Mouse (Mus musculus): ENCODE measurements around the gene Zbtb24.
A peak's percentile ranks its signal among the peaks of the same experiment; 100 is the strongest.

The Zbtb24 gene

GRCm38 (mm10) chr10:41450137-41450670 is at the start of gene Zbtb24:
TSS of gene Zbtb24 (plus strand) at chr10:41450383.
- peak; percentile 98 for DNase-seq (ENCODE audit: low read depth, low spot score)

DNA sequence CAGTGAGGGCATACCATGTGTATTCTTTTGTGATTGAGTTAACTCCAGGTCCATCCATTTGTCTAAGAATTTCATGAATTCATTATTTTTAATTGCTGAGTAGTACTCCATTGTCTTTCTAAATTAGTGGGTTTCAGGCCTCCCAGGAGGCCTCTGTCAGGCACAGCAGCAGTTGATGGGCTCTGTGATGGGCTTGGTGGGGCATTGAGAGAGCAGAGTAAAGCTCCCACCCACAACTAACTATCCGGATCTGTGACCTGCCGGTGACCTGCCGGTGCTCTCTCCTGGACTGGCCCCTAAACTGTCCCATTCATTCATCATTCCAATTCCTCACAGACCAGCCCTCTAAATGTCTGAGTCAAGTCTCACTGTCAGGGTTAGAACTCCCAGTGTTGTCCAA is 49.1 kb upstream of the Zbtb24 start:
- peak; percentile 95 for DNase-seq (ENCODE audit: low read depth, low spot score)

- DNase-seq (ENCODE audit: low read depth, low spot score): peak; percentile 42
Measured at GRCm38 (mm10) chr10:41403364-41403763, 46.8 kb upstream of the Zbtb24 start.

- peak; percentile 61 for DNase-seq (ENCODE audit: low read depth, low spot score)
Measured at GRCm38 (mm10) chr10:41403893-41404612, 46.1 kb upstream of the Zbtb24 start.

DNA sequence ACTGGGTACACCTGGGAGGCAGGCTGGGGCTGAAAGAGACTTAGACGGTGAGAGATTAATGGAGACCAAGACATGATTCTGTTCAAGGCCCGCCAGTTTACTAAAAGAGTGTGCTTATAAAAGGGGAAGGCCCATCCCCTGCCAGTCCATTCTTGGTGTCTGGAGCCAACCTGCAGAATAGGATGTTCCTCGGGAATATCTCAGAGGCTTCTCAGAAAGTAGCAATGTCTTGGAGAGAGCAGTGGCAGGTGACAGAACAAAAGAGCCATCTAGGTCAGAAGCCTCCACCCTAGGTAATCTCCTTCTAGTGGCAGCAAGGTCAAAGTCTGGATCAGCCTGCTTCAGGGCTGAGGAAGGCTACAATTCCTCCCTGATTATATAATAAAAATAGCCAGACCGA is 40.0 kb upstream of the Zbtb24 start:
- DNase-seq (ENCODE audit: low read depth, low spot score): peak; percentile 60

GRCm38 (mm10) chr10:41410821-41411220 is 39.4 kb upstream of the Zbtb24 start:
- peak; percentile 83 for DNase-seq (ENCODE audit: low read depth, low spot score)

GRCm38 (mm10) chr10:41413471-41413870 is 36.7 kb upstream of the Zbtb24 start:
- peak; percentile 81 for DNase-seq (ENCODE audit: low read depth, low spot score)

DNA sequence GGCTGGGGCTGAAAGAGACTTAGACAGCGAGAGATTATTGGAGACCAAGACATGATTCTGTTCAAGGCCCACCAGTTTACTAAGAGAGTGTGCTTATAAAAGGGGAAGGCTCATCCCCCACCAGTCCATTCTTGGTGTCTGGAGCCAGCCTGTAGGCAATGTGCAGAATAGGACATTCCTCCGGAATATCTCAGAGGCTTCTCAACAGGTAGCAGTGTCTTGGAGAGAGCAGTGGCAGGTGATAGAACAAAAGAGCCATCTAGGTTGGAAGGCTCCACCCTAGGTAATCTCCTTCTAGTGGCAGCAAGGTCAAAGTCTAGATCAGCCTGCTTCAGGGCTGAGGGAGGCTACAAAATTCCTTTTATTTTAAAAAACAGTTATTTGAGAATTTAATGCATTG is 34.8 kb upstream of the Zbtb24 start:
- DNase-seq (ENCODE audit: low read depth, low spot score): peak; percentile 96

DNA sequence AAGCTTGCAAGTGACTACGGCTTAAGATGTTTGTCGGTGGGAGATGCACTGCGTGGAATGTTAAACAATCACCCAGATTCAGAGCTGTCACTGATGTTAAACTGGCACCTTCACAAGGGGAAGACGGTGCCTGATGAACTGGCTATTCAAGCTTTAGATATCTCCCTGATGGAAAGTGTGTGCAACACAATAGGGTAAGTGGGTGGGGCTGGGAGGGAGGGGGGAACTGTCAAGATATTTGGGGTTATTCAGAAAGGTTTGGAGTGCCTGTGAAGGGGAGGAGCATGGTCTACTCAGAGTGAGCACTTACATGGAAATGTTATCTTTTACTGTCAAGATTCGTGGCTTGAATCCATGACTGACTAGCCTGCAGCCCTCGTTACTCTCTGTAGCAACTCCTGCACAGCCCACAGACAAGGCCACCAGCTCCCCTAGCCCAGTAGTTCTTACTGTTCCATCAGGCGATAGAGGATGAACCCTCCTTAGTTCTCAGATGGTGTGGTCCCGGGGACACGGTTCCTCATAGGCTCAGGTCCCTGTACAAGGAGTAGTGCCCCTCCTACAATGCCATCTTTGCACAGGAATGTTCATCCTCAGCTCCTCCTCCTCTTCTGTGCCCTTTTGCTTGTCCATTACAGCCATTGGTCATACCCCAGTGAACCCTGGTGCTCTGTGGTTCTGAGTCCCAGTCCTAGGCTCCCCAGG is 29.5 kb upstream of the Zbtb24 start:
- peak; percentile 77 for DNase-seq (ENCODE audit: low read depth, low spot score)

GRCm38 (mm10) chr10:41423681-41424080 is 26.5 kb upstream of the Zbtb24 start:
- DNase-seq (ENCODE audit: low read depth, low spot score): no peak

- DNase-seq (ENCODE audit: low read depth, low spot score): peak; percentile 79
Measured at GRCm38 (mm10) chr10:41426368-41426767, 23.8 kb upstream of the Zbtb24 start.

GRCm38 (mm10) chr10:41434624-41435023 is 15.6 kb upstream of the Zbtb24 start:
- DNase-seq (ENCODE audit: low read depth, low spot score): peak; percentile 88

GRCm38 (mm10) chr10:41435141-41435540 is 15.0 kb upstream of the Zbtb24 start:
- peak; percentile 99 for DNase-seq (ENCODE audit: low read depth, low spot score)

DNA sequence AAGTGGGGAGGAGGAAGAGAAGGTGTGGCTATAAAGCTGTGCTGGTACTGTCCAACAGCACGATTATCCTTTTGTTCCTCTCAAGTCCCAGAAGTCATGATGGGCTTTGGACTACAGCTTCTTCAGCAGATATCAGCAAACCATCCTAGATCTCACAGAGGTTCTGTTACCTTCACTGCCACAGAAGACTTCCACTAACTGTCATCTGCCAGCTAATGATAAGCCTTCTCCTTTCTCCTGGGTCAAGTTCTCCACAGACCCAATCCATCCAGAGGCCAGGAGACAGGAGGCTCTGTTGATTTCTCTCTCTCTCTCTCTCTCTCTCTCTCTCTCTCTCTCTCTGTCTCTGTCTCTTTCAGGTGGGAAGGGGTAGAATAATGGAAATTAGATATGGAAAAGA is 2.0 kb upstream of the Zbtb24 start:
- DNase-seq (ENCODE audit: low read depth, low spot score): no peak

DNA sequence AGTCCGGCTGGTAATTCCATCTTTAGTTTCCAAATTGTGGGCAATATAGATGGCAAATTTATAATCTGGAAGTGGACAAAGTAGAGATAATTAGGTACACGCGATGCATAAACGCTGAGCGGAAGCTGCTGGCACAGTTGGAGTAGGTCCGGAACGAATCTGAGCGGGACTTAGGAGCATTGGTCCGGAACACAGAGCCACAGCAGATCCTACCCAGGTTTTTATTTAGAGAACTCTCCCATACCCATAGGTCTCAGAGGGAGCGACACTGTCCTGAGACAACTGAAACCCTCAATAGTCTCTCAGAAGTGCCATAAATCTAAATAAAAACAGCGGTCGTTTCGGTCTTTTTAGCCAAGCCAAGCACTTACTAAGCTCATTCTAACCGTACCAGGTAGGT is 499 bp upstream of the Zbtb24 start:
- peak; percentile 66 for DNase-seq (ENCODE audit: low read depth, low spot score)

- no peak for DNase-seq (ENCODE audit: low read depth, low spot score)
Measured at GRCm38 (mm10) chr10:41450780-41451522, 768 bp downstream of the Zbtb24 start.

DNA sequence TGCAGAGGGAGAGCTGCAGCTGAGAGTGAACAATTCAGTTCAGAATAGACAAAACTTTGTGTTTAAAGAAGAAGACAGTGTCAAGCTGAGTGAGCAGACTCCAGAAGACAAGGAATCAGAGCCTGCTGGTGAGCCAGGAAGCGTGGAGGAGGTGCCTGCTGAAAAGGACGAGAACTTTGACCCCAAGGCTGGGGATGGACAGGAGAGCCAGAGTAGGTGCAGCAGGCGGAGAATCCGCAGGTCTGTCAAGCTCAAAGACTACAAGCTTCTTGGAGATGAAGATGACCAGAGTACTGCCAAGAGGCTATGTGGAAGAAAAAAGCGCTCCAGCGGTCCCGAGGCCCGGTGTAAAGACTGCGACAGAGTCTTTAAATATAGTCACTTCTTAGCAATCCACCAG is 1.5 kb downstream of the Zbtb24 start:
- DNase-seq (ENCODE audit: low read depth, low spot score): no peak

DNA sequence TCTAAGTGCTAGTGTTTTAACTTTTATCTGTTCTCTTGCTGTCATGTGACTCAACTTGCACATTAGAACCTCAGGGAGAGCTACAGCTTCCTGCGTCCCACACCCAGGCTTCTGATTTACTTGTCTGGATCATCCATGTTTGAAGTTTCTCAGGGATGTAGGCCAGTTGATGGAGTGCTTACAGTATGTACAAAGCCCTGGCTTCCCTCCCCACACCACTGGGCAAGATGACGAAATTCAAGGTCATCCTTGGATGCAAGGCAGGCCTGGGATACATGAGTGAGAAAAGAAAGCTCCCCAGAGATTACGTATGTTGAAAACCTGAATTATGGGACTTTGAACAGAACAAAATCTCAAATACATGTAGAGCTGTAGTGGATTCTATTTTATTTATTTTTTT is 2.6 kb downstream of the Zbtb24 start:
- DNase-seq (ENCODE audit: low read depth, low spot score): no peak

- no peak for DNase-seq (ENCODE audit: low read depth, low spot score)
Measured at GRCm38 (mm10) chr10:41459990-41460389, 9.8 kb downstream of the Zbtb24 start.

DNA sequence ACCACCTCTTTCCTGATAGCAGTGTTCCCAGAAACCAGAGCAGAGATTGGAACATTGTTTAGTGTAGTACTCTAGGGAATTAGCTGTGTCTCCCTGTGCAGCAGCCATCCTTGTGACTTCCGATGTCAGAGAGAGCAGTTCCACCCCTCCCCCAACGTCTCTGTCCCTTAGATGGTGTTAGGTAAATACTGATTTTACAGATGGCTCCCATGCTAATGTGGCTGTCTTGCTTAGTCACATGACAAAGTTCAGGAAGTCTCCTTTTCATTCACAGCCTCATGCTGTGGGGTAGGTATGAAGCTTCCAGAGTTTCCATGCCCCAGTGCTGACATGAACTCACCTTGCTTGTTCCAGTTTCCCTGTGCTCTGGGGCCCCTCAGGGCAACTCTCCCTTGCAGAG is 10.3 kb downstream of the Zbtb24 start:
- peak; percentile 71 for DNase-seq (ENCODE audit: low read depth, low spot score)

DNA sequence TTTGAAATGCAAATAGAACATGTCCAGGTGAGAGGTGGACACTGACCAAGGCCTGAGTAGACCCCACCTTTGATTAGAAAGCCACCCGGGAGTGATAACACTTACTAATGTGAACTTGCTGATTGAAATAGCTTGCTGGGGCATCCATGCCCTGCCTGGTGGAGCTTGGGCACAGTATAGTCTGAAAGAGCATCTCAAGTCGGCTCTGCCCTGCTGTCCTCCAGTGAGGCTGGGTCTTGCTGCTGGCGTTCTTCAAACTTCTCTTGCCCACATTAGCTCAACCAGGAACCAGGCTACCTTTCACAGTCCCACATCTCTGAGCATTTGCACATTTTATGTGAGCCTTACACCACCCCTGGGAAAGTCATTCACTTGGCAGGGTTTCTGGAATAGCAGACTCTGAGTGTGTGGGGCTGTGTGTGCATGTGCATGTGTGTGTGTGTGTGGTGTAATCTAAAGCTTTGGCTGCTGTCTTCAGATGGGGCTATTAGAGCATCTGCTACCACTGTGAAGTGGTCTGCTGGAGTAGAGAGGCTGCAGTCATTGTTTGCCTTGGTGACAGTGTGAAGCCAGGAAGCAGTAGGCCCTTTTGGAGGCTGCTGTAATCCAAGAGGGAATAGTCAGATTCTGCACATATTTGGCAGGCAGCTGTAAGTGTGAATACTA is 11.0 kb downstream of the Zbtb24 start:
- DNase-seq (ENCODE audit: low read depth, low spot score): no peak

All from R1 (cell line).